Mouse (Mus musculus): ENCODE data around the gene Cxcl13. TPM values are rescaled to one million over a fixed set of nuclear protein-coding genes. Genes with fewer than 3 reads are reported as not detected.

Cxcl13 gene
- not detected in 2 replicates for polyA plus RNA-seq (2012; rRNA removed)

GRCm38 (mm10) chr5:95956651-95957050 lies at the start of gene Cxcl13:
TSS of gene Cxcl13 (plus strand) at chr5:95956951.

Other genes starting within 250 kb of the Cxcl13 start
- gene Gm7978, start 220.8 kb upstream of the Cxcl13 start, polyA plus RNA-seq (2012; rRNA removed): not detected in 2 replicates
- not detected in 2 replicates for gene Gm7982, start 214.9 kb upstream of the Cxcl13 start, polyA plus RNA-seq (2012; rRNA removed)
- not detected in 2 replicates for gene E330014E10Rik, start 181.0 kb upstream of the Cxcl13 start, polyA plus RNA-seq (2012; rRNA removed)
- gene Cnot6l, start 207.2 kb downstream of the Cxcl13 start, polyA plus RNA-seq (2012; rRNA removed): 1.0 and 1.1 TPM in 2 replicates